Mouse (Mus musculus): ENCODE results near the gene Slc38a7. TPM values are rescaled to one million over a fixed set of nuclear protein-coding genes. Genes with fewer than 3 reads are reported as not detected.
A peak's percentile ranks its signal among the peaks of the same experiment; 100 is the strongest.
"Not testable (repeated sequence)": the region's sequence is repeated elsewhere in the genome, so short reads cannot be mapped to it uniquely, and the experiment has no call there.

The Slc38a7 gene
- polyA plus RNA-seq, 1 experiment from 2014 or later: 39.9 TPM

GRCm38 (mm10) chr8:95879823-95880222 lies 26.5 kb upstream of the Slc38a7 start:
- H3K9ac ChIP-seq (ENCODE audit: low read depth, low read length): no peak overlapping the region
- no peaks in the 10 kb centered on the region; the same call in 1 of the 2 replicates for H3K4me1 ChIP-seq (replicated peaks; ENCODE audit: control insufficient read depth, insufficient read depth, low read length)
- H3K27me3 ChIP-seq (replicated peaks; ENCODE audit: control insufficient read depth, insufficient read depth, low read length): no peaks in the 10 kb centered on the region
- H3K27ac ChIP-seq (ENCODE audit: low read depth, low read length): no peak overlapping the region
- no peak overlapping the region for H3K4me3 ChIP-seq (ENCODE audit: low read depth, low read length)
- H3K36me3 ChIP-seq (ENCODE audit: control insufficient read depth, insufficient read depth): peaks cover 15% of the 10 kb centered on the region
- no peak overlapping the region for H3K4me2 ChIP-seq (replicated peaks; ENCODE audit: low read depth)
- WGBS: 76% methylated on average over 4 of the region's 4 CpGs
- H3K9me3 ChIP-seq (ENCODE audit: control insufficient read depth): no peaks in the 10 kb centered on the region
- TF ChIP-seq CTCF (IDR thresholded peaks at IDR 0.05; ENCODE audit: low read depth): no peak
- no peak for ATAC-seq

- no peak for TF ChIP-seq CTCF (IDR thresholded peaks at IDR 0.05; ENCODE audit: low read depth)
- no peak overlapping the region for H3K27ac ChIP-seq (ENCODE audit: low read depth, low read length)
- H3K4me3 ChIP-seq (ENCODE audit: low read depth, low read length): no peak overlapping the region
- no peak for ATAC-seq
- H3K9me3 ChIP-seq (ENCODE audit: control insufficient read depth): no peaks in the 10 kb centered on the region
- H3K27me3 ChIP-seq (replicated peaks; ENCODE audit: control insufficient read depth, insufficient read depth, low read length): no peaks in the 10 kb centered on the region
- H3K9ac ChIP-seq (ENCODE audit: low read depth, low read length): 0 out of 2 replicates have a peak overlapping the region, but pooled peaks have one; percentile 2
- WGBS: 49% methylated on average over 12 of the region's 12 CpGs
- peak overlapping the region; percentile 38 for H3K4me2 ChIP-seq (replicated peaks; ENCODE audit: low read depth)
- peaks cover 30% of the 10 kb centered on the region for H3K36me3 ChIP-seq (ENCODE audit: control insufficient read depth, insufficient read depth)
- no peaks in the 10 kb centered on the region for H3K4me1 ChIP-seq (replicated peaks; ENCODE audit: control insufficient read depth, insufficient read depth, low read length)
These were observed 25.0 kb upstream of the Slc38a7 start for GRCm38 (mm10) chr8:95878176-95878962.

DNA sequence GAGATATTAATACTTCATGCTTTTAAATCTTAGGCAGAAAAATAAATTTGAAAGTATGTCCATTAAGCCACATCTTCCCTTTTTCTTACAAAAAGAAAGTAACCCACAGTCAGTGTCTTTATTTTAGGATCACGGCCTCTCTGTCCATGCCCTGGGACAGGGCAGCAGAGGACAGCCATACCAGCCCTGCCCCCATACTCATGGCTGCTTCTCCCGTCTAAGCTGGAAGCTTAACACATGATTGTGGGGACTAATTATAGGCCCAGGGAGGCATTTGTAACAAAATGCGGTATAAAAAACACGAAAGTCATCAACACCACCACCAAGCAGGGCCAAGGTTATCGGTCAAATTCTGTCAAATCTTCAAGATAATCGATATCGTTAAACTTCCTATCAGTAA lies 21.9 kb upstream of the Slc38a7 start:
- Histone ChIP-seq H3K9me3 (ENCODE audit: control insufficient read depth) (no peaks in the 10 kb centered on the region), H3K27me3 (replicated peaks; ENCODE audit: control insufficient read depth, insufficient read depth, low read length) (no peaks in the 10 kb centered on the region), H3K36me3 (ENCODE audit: control insufficient read depth, insufficient read depth) (peaks cover 60% of the 10 kb centered on the region), H3K9ac (ENCODE audit: low read depth, low read length) (no peak overlapping the region), H3K4me3 (ENCODE audit: low read depth, low read length) (no peak overlapping the region), H3K4me2 (replicated peaks; ENCODE audit: low read depth) (no peak overlapping the region), H3K4me1 (replicated peaks; ENCODE audit: control insufficient read depth, insufficient read depth, low read length) (no peaks in the 10 kb centered on the region), H3K27ac (ENCODE audit: low read depth, low read length) (no peak overlapping the region)
- ATAC-seq: no peak
- TF ChIP-seq CTCF (IDR thresholded peaks at IDR 0.05; ENCODE audit: low read depth): no peak
- 94% methylated on average over 7 of the region's 7 CpGs for WGBS

- H3K4me2 ChIP-seq (replicated peaks; ENCODE audit: low read depth): no peak overlapping the region
These were observed 18.4 kb upstream of the Slc38a7 start for GRCm38 (mm10) chr8:95871690-95872089.

DNA sequence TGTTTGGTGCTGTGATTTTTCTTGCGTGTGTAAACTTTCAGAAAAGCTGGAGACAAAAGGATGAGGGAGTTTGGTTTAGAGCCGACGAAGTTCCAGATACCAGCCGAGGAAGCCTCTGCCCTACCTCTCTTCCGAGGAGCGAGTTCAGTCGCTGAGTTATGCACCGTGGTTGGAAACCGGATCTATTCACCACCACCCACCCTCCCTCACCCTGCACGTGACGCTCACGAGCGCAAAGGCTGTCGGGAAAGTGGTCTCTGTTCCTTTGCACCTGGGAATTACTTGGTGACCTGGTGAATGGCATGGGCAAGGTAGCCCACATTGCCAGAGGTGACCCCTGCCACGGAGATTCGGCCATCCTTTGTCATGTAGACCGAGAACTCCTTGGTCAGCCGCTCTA lies 11.5 kb upstream of the Slc38a7 start:
- H3K9me3 ChIP-seq (ENCODE audit: control insufficient read depth); H3K4me2 ChIP-seq (replicated peaks; ENCODE audit: low read depth); H3K27me3 ChIP-seq (replicated peaks; ENCODE audit: control insufficient read depth, insufficient read depth, low read length); H3K4me1 ChIP-seq (replicated peaks; ENCODE audit: control insufficient read depth, insufficient read depth, low read length); H3K9ac ChIP-seq (ENCODE audit: low read depth, low read length); ATAC-seq; H3K4me3 ChIP-seq (ENCODE audit: low read depth, low read length); H3K27ac ChIP-seq (ENCODE audit: low read depth, low read length): not testable (repeated sequence)
- 96% methylated on average over 17 of the region's 18 CpGs for whole genome bisulfite sequencing
- peaks cover 56% of the 10 kb centered on the region for H3K36me3 ChIP-seq (ENCODE audit: control insufficient read depth, insufficient read depth)

More at GRCm38 (mm10) chr8:95871690-95872089, 18.4 kb upstream of the Slc38a7 start:
- Histone ChIP-seq H3K27me3 (replicated peaks; ENCODE audit: control insufficient read depth, insufficient read depth, low read length) (no peaks in the 10 kb centered on the region), H3K4me1 (replicated peaks; ENCODE audit: control insufficient read depth, insufficient read depth, low read length) (no peaks in the 10 kb centered on the region), H3K9ac (ENCODE audit: low read depth, low read length) (no peak overlapping the region), H3K27ac (ENCODE audit: low read depth, low read length) (no peak overlapping the region), H3K9me3 (ENCODE audit: control insufficient read depth) (no peaks in the 10 kb centered on the region), H3K4me3 (ENCODE audit: low read depth, low read length) (no peak overlapping the region), H3K36me3 (ENCODE audit: control insufficient read depth, insufficient read depth) (peaks cover 91% of the 10 kb centered on the region)
- WGBS: 92% methylated on average over 16 of the region's 16 CpGs
- TF ChIP-seq CTCF (IDR thresholded peaks at IDR 0.05; ENCODE audit: low read depth): no peak
- ATAC-seq: no peak

- H3K27me3 ChIP-seq (replicated peaks; ENCODE audit: control insufficient read depth, insufficient read depth, low read length); H3K9me3 ChIP-seq (ENCODE audit: control insufficient read depth); H3K4me1 ChIP-seq (replicated peaks; ENCODE audit: control insufficient read depth, insufficient read depth, low read length); H3K27ac ChIP-seq (ENCODE audit: low read depth, low read length); H3K4me3 ChIP-seq (ENCODE audit: low read depth, low read length); H3K9ac ChIP-seq (ENCODE audit: low read depth, low read length); ATAC-seq; H3K4me2 ChIP-seq (replicated peaks; ENCODE audit: low read depth): not testable (repeated sequence)
- H3K36me3 ChIP-seq (ENCODE audit: control insufficient read depth, insufficient read depth): peaks cover 47% of the 10 kb centered on the region
- WGBS: 66% methylated on average over 10 of the region's 11 CpGs
These were observed 10.6 kb upstream of the Slc38a7 start for GRCm38 (mm10) chr8:95863761-95864440.
